14 mouse cellular contexts compared by ENCODE assay signal in genomic region chr16:92439775-92440174, GRCm38 (mm10). TPM values are rescaled to one million over a fixed set of nuclear protein-coding genes. Genes with fewer than 3 reads are reported as not detected.
"Had no signal": no experiment of that assay in that cellular context is flagged by ENCODE, and none has a peak within 500 bp of the region (broad histone marks: within the 10 kb centered on the region; RNA-seq: fewer than 3 reads in every experiment).

No protein-coding gene starts in this region.

- H3K4me2 ChIP-seq: kidney, embryonic 15.5 days; liver, embryonic 11.5 days; liver, embryonic 15.5 days; midbrain, embryonic 12.5 days; neural tube, embryonic 12.5 days had no signal

- H3K9me3 ChIP-seq: kidney, embryonic 15.5 days; limb, embryonic 10.5 days; liver, embryonic 15.5 days; midbrain, embryonic 12.5 days; neural tube, embryonic 12.5 days had no signal

- H3K9ac ChIP-seq: kidney, embryonic 15.5 days; liver, embryonic 15.5 days; midbrain, embryonic 12.5 days; neural tube, embryonic 12.5 days had no signal

- H3K36me3 ChIP-seq: kidney, embryonic 15.5 days; liver, embryonic 15.5 days; midbrain, embryonic 12.5 days had no signal

- ATAC-seq: lung, postnatal 0 days had no signal

- H3K27me3 ChIP-seq: kidney, embryonic 15.5 days; liver, embryonic 15.5 days; midbrain, embryonic 12.5 days; neural tube, embryonic 12.5 days had no signal

- DNase-seq: kidney, postnatal 14 days; lung, adult 2 months; lung, postnatal 36 days; thymus, postnatal 14 days had no signal

- H3K27ac ChIP-seq: kidney, embryonic 15.5 days; limb, embryonic 10.5 days; liver, embryonic 15.5 days; midbrain, embryonic 12.5 days; neural tube, embryonic 12.5 days; stomach, postnatal 0 days had no signal

- H3K4me3 ChIP-seq: kidney, embryonic 15.5 days; limb, embryonic 10.5 days; liver, embryonic 15.5 days; midbrain, embryonic 12.5 days; neural tube, embryonic 12.5 days had no signal

RNA-seq across cellular contexts. Expression of gene Clic6, which starts 45.8 kb away (rescaled TPM):
- total RNA-seq: monocyte, adult 5-6 weeks; neutrophil, adult 5-6 weeks had no signal
